Mouse (Mus musculus) heart, postnatal 0 days (tissue): Measurements from ENCODE around the gene Styx. TPM values are rescaled to one million over a fixed set of nuclear protein-coding genes. Genes with fewer than 3 reads are reported as not detected.
A peak's percentile ranks its signal among the peaks of the same experiment; 100 is the strongest.

Experiments
- ATAC-seq: fragments of 200-750 bp; cut with Nextera tagmentation; 2 replicates; pipeline ENCODE4 v1.8.0; 2017; ENCODE audit warnings: low read depth, moderate number of reproducible peaks, moderate library complexity; ENCODE audit not compliant: insufficient read depth
- DNase-seq: peaks from one replicate; pipeline ENCODE4 v3.0.0-alpha.2; 2016; ENCODE audit warnings: low spot score
- H3K27ac ChIP-seq: fragments of 300-500 bp; sonication (generic); 2 replicates; pipeline ENCODE4 v1.5.1; 2014; ENCODE audit warnings: low read depth, mild to moderate bottlenecking
- H3K27me3 ChIP-seq: fragments of 300-500 bp; sonication (generic); 2 replicates; pipeline ENCODE4 v1.6.1; 2014; ENCODE audit warnings: low read length, mixed read lengths; ENCODE audit not compliant: control insufficient read depth, insufficient read depth
- H3K36me3 ChIP-seq: fragments of 300-500 bp; sonication (generic); replicated peaks from 2 replicates; pipeline ENCODE4 v1.6.1; 2014; ENCODE audit warnings: low read length, mixed read lengths; ENCODE audit not compliant: control insufficient read depth, insufficient read depth
- H3K4me1 ChIP-seq: fragments of 300-500 bp; sonication (generic); 2 replicates; pipeline ENCODE4 v1.6.1; 2014; ENCODE audit warnings: antibody characterized with exemption; ENCODE audit not compliant: control insufficient read depth, insufficient read depth
- H3K4me2 ChIP-seq: fragments of 300-500 bp; sonication (generic); 2 replicates; pipeline ENCODE4 v1.6.1; 2014; ENCODE audit warnings: low read depth, mild to moderate bottlenecking, low read length, moderate library complexity
- H3K4me3 ChIP-seq: fragments of 300-500 bp; sonication (generic); 2 replicates; pipeline ENCODE4 v1.5.1; 2014; ENCODE audit warnings: low read depth, low read length
- H3K9ac ChIP-seq: fragments of 300-500 bp; sonication (generic); replicated peaks from 2 replicates; pipeline ENCODE4 v1.6.1; 2014; ENCODE audit warnings: low read depth, low read length, mixed read lengths
- H3K9me3 ChIP-seq: fragments of 300-500 bp; sonication (generic); replicated peaks from 2 replicates; pipeline ENCODE4 v1.6.1; 2016; ENCODE audit warnings: low read length; ENCODE audit not compliant: control insufficient read depth
- CTCF ChIP-seq: IDR thresholded peaks from 2 replicates; pipeline ENCODE4 v1.5.1; 2016; ENCODE audit warnings: antibody characterized with exemption, control low read depth, low read depth
- EP300 ChIP-seq: IDR thresholded peaks from 2 replicates; pipeline ENCODE4 v1.6.1; 2016; ENCODE audit warnings: antibody characterized with exemption, low read depth
- WGBS: fragments of 180-500 bp; shearing (Covaris S2); extraction: QIAGEN DNeasy Blood & Tissue Kit; methylation state at CpG from one replicate; pipeline ENCODE4 v1.1.7; 2014; 5-methylcytosine and 5-hydroxymethylcytosine counted together
- polyA plus RNA-seq: library from polyadenylated mRNA; unstranded; fragments of >200 nt; fragmentation: Nextera tagmentation; extraction: Ambion mirVana; gene quantifications from 2 replicates; pipeline ENCODE4 v1.2.1, GENCODE M21; 2015
- total RNA-seq: library from RNA; depleted of rRNA; stranded (reverse); fragments of >200 nt; gene quantifications from 2 replicates; pipeline ENCODE4 v1.2.3, GENCODE M21; 2014; ENCODE audit warnings: low replicate concordance

Styx gene
- total and polyA plus RNA-seq, 2 experiments from 2014 or later, result 11.9 to 69.9 TPM

DNA sequence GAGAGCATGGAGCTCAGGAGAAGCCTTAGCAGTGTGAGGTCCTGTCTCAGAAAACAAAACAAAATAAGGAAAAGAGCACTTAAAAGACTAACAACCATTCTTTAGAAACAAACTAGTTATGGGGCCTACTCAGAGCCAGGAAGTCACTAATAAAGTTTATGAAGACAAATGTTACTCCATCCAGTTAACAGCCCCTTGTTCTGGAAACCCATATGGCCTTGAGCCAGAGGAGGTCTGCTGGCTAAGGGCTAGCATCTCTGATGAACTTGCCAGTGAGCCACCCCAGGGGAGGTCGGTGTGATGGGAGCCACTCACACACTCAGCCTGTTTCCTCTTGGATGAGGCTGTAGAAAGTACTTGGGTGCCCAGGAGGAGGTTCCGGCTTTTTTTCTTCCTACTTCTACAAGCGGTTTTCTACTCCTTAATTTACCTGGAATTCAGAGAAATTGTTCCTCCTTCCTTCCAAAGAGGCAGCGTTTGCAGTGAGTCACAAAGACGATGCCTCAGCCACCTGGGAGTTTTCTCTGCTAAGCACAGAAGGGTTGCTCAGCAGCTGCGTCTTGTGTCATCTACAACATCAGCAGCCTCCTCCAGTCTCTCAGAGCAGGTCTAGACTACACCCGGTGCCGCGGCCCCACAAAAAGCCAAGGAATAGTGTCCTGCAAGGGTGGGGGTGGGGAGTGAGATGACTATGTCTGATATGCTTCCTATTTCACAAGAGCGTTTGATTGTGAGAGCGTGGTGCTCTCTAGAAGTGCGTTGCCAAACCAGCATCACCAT is 92.1 kb downstream of the Styx start:
- no peak for TF ChIP-seq EP300
- no peak for TF ChIP-seq CTCF
- Histone ChIP-seq H3K4me2 (no peak overlapping the region), H3K27me3 (no peaks in the 10 kb centered on the region), H3K9ac (no peak overlapping the region), H3K27ac (no peak overlapping the region), H3K9me3 (no peaks in the 10 kb centered on the region), H3K4me3 (no peak overlapping the region), H3K4me1 (peaks cover 11% of the 10 kb centered on the region), H3K36me3 (no peaks in the 10 kb centered on the region)
- DNase-seq (no peak), ATAC-seq (no peak)
- WGBS, result 54% methylated on average over 12 of the region's 12 CpGs

DNA sequence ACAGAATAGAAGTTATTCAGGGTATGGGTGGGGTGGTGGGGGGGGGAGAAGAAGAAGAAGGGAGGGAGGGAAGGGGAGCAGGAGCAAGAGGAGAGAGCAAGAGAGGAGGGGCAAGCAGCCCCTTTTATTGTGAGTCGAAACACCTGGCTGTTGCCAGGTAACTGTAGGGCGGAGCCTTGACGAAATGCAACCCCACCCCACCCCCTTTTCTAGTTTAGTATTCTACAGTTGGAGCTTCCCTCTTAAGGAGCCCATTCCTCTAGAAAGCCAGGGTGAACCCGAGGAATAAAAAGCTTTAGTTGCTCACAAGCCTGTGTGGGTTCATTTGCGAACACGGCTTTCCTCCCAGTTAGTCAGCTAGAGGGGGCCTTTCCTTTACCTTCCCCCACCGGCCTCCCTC is 94.0 kb downstream of the Styx start:
- no peak overlapping the region for H3K9ac ChIP-seq
- H3K4me1 ChIP-seq, result peaks cover 11% of the 10 kb centered on the region
- H3K4me2 ChIP-seq, result no peak overlapping the region
- no peak overlapping the region for H3K4me3 ChIP-seq
- H3K27me3 ChIP-seq, result no peaks in the 10 kb centered on the region
- H3K9me3 ChIP-seq, result no peaks in the 10 kb centered on the region
- H3K36me3 ChIP-seq, result no peaks in the 10 kb centered on the region
- ATAC-seq (no peak), DNase-seq (no peak)
- peak overlapping the region; percentile 72 for H3K27ac ChIP-seq
- TF ChIP-seq CTCF (no peak), EP300 (no peak)
- WGBS, result 73% methylated on average over 7 of the region's 7 CpGs

DNA sequence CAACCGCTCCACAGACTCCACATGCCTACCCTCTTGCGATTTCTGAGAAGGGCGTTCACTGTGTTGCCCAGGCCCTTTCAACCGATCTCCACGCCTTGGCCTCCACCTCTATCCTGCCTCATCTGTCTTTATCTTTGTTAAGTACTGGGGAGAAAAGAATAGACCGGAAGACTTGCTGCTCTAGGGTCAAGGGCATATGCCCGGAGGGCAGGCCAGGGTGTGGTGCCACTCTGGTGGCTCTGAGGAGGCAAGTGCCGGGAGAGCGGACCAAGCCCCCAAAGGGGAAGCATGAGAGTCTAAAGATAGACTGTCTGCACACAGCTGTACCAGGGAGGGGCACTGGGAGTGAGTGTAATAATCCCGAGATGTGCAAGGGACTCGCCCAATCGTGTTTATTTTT is 94.6 kb downstream of the Styx start:
- Histone ChIP-seq H3K9me3 (no peaks in the 10 kb centered on the region), H3K27me3 (no peaks in the 10 kb centered on the region), H3K27ac (peak overlapping the region; percentile 72), H3K9ac (0 out of 2 replicates have a peak overlapping the region, but pooled peaks have one; percentile 31), H3K4me1 (peaks cover 11% of the 10 kb centered on the region), H3K4me3 (no peak overlapping the region), H3K4me2 (peak overlapping the region; percentile 18; the same call in 1 of the 2 replicates), H3K36me3 (no peaks in the 10 kb centered on the region)
- DNase-seq (peak; percentile 69), ATAC-seq (peak; percentile 87)
- WGBS, result 19% methylated on average over 12 of the region's 12 CpGs
- TF ChIP-seq CTCF (no peak), EP300 (no peak)

DNA sequence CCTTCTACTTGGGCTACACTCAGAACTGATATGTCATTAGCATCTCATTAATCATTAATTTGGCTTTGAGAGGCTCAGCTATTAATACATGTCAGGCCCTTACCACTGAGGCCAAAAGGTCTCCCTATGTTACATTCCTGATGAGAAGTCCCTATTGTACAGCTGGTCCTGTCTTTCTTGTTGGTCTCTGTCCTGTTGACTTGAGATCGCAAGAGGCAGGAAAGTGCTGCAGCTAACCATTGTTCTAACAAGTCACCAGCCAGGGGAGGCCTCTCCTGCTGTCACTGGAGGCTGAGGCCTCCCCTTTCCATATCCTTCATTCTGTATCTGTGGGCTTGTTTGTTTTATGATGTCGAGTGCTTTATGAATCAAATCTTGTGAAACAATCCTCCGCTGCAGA is 95.9 kb downstream of the Styx start:
- H3K27me3 ChIP-seq, result no peaks in the 10 kb centered on the region
- H3K4me1 ChIP-seq, result peaks cover 18% of the 10 kb centered on the region
- DNase-seq (no peak), ATAC-seq (no peak)
- no peaks in the 10 kb centered on the region for H3K36me3 ChIP-seq
- no peak overlapping the region for H3K4me3 ChIP-seq
- H3K4me2 ChIP-seq, result no peak overlapping the region
- no peak overlapping the region for H3K9ac ChIP-seq
- no peak overlapping the region; the same call in 1 of the 2 replicates for H3K27ac ChIP-seq
- no peaks in the 10 kb centered on the region for H3K9me3 ChIP-seq
- WGBS, result 78% methylated on average over 3 of the region's 3 CpGs
- no peak for TF ChIP-seq EP300
- TF ChIP-seq CTCF, result no peak

DNA sequence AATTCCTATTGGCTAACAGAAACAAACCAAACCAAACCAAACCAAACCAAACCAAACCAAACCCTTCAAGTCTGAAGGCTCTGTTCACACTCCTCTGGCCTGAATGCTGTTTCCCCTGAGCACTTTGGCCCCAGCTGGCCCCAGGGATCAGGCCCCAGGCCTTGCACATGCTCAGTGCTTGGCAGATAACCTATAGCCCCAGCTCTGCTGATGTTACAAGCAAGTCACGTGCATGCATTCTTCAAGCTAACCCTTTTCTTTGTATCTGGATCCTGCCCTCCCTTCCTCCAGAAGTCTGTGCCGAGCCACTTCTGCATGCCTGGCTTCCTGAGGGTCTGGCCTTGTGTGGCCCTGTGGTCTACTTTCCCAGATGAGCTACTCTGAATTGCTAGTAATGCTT is 100.2 kb downstream of the Styx start:
- peak overlapping the region; percentile 9 for H3K27ac ChIP-seq
- 16% methylated on average over 2 of the region's 2 CpGs for WGBS
- H3K4me3 ChIP-seq, result no peak overlapping the region
- H3K4me2 ChIP-seq, result no peak overlapping the region
- no peaks in the 10 kb centered on the region for H3K36me3 ChIP-seq
- H3K9ac ChIP-seq, result no peak overlapping the region
- H3K9me3 ChIP-seq, result no peaks in the 10 kb centered on the region
- H3K27me3 ChIP-seq, result no peaks in the 10 kb centered on the region
- ATAC-seq (0 out of 2 replicates have a peak, but pooled peaks have one; percentile 17), DNase-seq (peak; percentile 66)
- peaks cover 44% of the 10 kb centered on the region for H3K4me1 ChIP-seq
- TF ChIP-seq CTCF, result no peak
- TF ChIP-seq EP300, result no peak

DNA sequence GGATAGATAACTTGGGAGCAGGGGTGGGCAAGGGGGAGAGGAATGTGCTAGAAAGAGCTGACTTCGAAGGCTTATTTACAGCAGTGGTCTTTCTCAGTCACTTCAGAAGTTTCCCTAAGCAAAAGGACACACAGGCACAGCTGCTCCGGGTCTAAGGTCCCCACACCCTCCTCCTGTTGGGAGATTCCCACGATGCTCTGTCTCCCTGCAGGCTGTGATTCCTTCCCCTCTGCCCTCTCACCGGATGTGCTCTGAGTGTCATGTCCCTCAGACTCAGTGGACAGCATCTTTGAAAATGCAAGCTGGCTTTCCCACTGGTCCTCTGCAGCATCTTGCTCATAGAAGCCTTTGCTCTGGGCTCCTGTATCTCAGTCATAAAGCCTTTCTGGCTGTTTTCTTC is 101.3 kb downstream of the Styx start:
- Histone ChIP-seq H3K9me3 (no peaks in the 10 kb centered on the region), H3K9ac (no peak overlapping the region), H3K4me1 (peaks cover 51% of the 10 kb centered on the region), H3K4me2 (no peak overlapping the region), H3K4me3 (no peak overlapping the region), H3K27ac (peak overlapping the region; percentile 86), H3K27me3 (no peaks in the 10 kb centered on the region), H3K36me3 (no peaks in the 10 kb centered on the region)
- TF ChIP-seq CTCF, result no peak
- WGBS, result 37% methylated on average over 4 of the region's 4 CpGs
- ATAC-seq (no peak), DNase-seq (no peak)
